Mouse (Mus musculus) MEL (cell line): ENCODE results near the gene Coch. TPM values are rescaled to one million over a fixed set of nuclear protein-coding genes. Genes with fewer than 3 reads are reported as not detected.

Experiments used
- DNase-seq: peaks from one replicate; pipeline ENCODE4 v3.0.0; 2011; ENCODE audit warnings: low read depth, low spot score
- H3K27ac ChIP-seq: 2 replicates; pipeline ENCODE4 v1.5.1; 2012; ENCODE audit warnings: low read depth, mild to moderate bottlenecking, control low read depth, low read length, moderate library complexity; ENCODE audit not compliant: control insufficient read depth
- H3K27me3 ChIP-seq, 2 experiments: fragments of 150-350 bp in 1 of 2; sonication (generic) in 1 of 2; 2 replicates each; pipeline ENCODE4 v1.6.1; 2012; ENCODE audit warnings: low read length in 2 of 2, mild to moderate bottlenecking in 2 of 2, improper control_type of control experiment in 1 of 2, moderate library complexity in 1 of 2; ENCODE audit not compliant: insufficient read depth in 2 of 2, control insufficient read depth in 1 of 2
- H3K36me3 ChIP-seq, 2 experiments: 2 replicates each; pipeline ENCODE4 v1.6.1; 2012 to 2014; ENCODE audit warnings: low read length in 2 of 2, improper control_type of control experiment in 1 of 2, inconsistent platforms in 1 of 2, mild to moderate bottlenecking in 1 of 2; ENCODE audit not compliant: insufficient read depth in 2 of 2, control insufficient read depth in 1 of 2
- H3K4me1 ChIP-seq, 2 experiments: fragments of 150-350 bp in 1 of 2; sonication (generic) in 1 of 2; 2 replicates each; pipeline ENCODE4 v1.6.1; 2012; ENCODE audit warnings: low read length in 2 of 2, improper control_type of control experiment in 1 of 2, mild to moderate bottlenecking in 1 of 2; ENCODE audit not compliant: insufficient read depth in 2 of 2, control insufficient read depth in 1 of 2
- H3K4me3 ChIP-seq, 2 experiments: fragments of 150-350 bp in 1 of 2; sonication (generic) in 1 of 2; 2 replicates each; pipeline ENCODE4 v1.5.1; 2012; ENCODE audit warnings: low read depth in 2 of 2, low read length in 2 of 2, mild to moderate bottlenecking in 2 of 2, moderate library complexity in 2 of 2, control low read depth in 1 of 2, improper control_type of control experiment in 1 of 2; ENCODE audit not compliant: control insufficient read depth in 1 of 2, insufficient read depth in 1 of 2
- H3K79me2 ChIP-seq: 2 replicates; pipeline ENCODE4 v1.6.1; 2012; ENCODE audit warnings: mild to moderate bottlenecking, low read length, moderate library complexity; ENCODE audit not compliant: control insufficient read depth, poor library complexity, insufficient read depth
- H3K9ac ChIP-seq: 2 replicates; pipeline ENCODE4 v1.6.1; 2012; ENCODE audit warnings: low read depth, mild to moderate bottlenecking, control low read depth, low read length, moderate library complexity; ENCODE audit not compliant: control insufficient read depth, poor library complexity, severe bottlenecking
- H3K9me3 ChIP-seq: fragments of 150-350 bp; sonication (generic); replicated peaks from 2 replicates; pipeline ENCODE4 v1.6.1; 2012; ENCODE audit warnings: mild to moderate bottlenecking, low read length, improper control_type of control experiment, moderate library complexity; ENCODE audit not compliant: insufficient read depth
- BHLHE40 ChIP-seq: IDR thresholded peaks from 2 replicates; pipeline ENCODE4 v1.6.1; 2012; ENCODE audit warnings: low read depth, mild to moderate bottlenecking, inconsistent platforms, low read length, improper control_type of control experiment, borderline replicate concordance
- CHD1 ChIP-seq: IDR thresholded peaks from 2 replicates; pipeline ENCODE4 v1.6.1; 2012; ENCODE audit warnings: low read depth, mild to moderate bottlenecking, inconsistent platforms, low read length, improper control_type of control experiment
- CHD2 ChIP-seq: IDR thresholded peaks from 2 replicates; pipeline ENCODE4 v1.6.1; 2011; ENCODE audit warnings: low read length, improper control_type of control experiment
- E2F4 ChIP-seq: IDR thresholded peaks from 2 replicates; pipeline ENCODE4 v1.6.1; 2011; ENCODE audit warnings: low read depth, low read length, improper control_type of control experiment, borderline replicate concordance
- EP300 ChIP-seq, 2 experiments: IDR thresholded peaks; 2 replicates each; pipeline ENCODE4 v1.6.1; 2011; ENCODE audit warnings: improper control_type of control experiment in 2 of 2, low read length in 2 of 2, low read depth in 1 of 2, mild to moderate bottlenecking in 1 of 2
- ETS1 ChIP-seq: IDR thresholded peaks from 2 replicates; pipeline ENCODE4 v1.6.1; 2012; ENCODE audit warnings: low read depth, mild to moderate bottlenecking, inconsistent platforms, low read length, improper control_type of control experiment, moderate library complexity
- GATA1 ChIP-seq: IDR thresholded peaks from 2 replicates; pipeline ENCODE4 v1.6.1; 2011; ENCODE audit warnings: low read depth, low read length, improper control_type of control experiment
- HCFC1 ChIP-seq: IDR thresholded peaks from 2 replicates; pipeline ENCODE4 v1.6.1; 2012; ENCODE audit warnings: low read depth, mild to moderate bottlenecking, inconsistent platforms, low read length, improper control_type of control experiment, moderate library complexity
- JUND ChIP-seq: IDR thresholded peaks from 2 replicates; pipeline ENCODE4 v1.6.1; 2011; ENCODE audit warnings: low read depth, mild to moderate bottlenecking, improper control_type of control experiment, low read length
- KAT2A ChIP-seq: conservative IDR thresholded peaks from 2 replicates; pipeline ENCODE4 v1.6.1; 2012; ENCODE audit warnings: low read depth, low read length, improper control_type of control experiment, inconsistent platforms
- MAFK ChIP-seq: IDR thresholded peaks from 2 replicates; pipeline ENCODE4 v1.6.1; 2011; ENCODE audit warnings: low read depth, mild to moderate bottlenecking, low read length, improper control_type of control experiment, borderline replicate concordance
- MAX ChIP-seq: IDR thresholded peaks from 2 replicates; pipeline ENCODE4 v1.6.1; 2011; ENCODE audit warnings: low read length, improper control_type of control experiment
- MYB ChIP-seq: IDR thresholded peaks from 2 replicates; pipeline ENCODE4 v1.6.1; 2011; ENCODE audit warnings: mild to moderate bottlenecking, low read depth, low read length, improper control_type of control experiment
- MYC ChIP-seq: IDR thresholded peaks from 2 replicates; pipeline ENCODE4 v1.6.1; 2011; ENCODE audit warnings: low read depth, mild to moderate bottlenecking, low read length, improper control_type of control experiment, moderate library complexity
- NELFE ChIP-seq: IDR thresholded peaks from 2 replicates; pipeline ENCODE4 v1.6.1; 2011; ENCODE audit warnings: low read depth, low read length, improper control_type of control experiment
- NRF1 ChIP-seq: IDR thresholded peaks from 2 replicates; pipeline ENCODE4 v1.6.1; 2014; ENCODE audit warnings: low read depth, mild to moderate bottlenecking, inconsistent platforms, low read length, improper control_type of control experiment, moderate library complexity; ENCODE audit not compliant: poor library complexity, insufficient read depth, severe bottlenecking
- POLR2A ChIP-seq, 2 experiments: IDR thresholded peaks; 2 replicates each; pipeline ENCODE4 v1.6.1; 2011 to 2012; ENCODE audit warnings: low read length in 2 of 2, mild to moderate bottlenecking in 2 of 2, control low read depth in 1 of 2, improper control_type of control experiment in 1 of 2, low read depth in 1 of 2, moderate library complexity in 1 of 2; ENCODE audit not compliant: control insufficient read depth in 1 of 2, insufficient read depth in 1 of 2, poor library complexity in 1 of 2
- POLR2AphosphoS2 ChIP-seq: IDR thresholded peaks from 2 replicates; pipeline ENCODE4 v1.6.1; 2011; ENCODE audit warnings: low read length, improper control_type of control experiment
- SMC3 ChIP-seq: IDR thresholded peaks from 2 replicates; pipeline ENCODE4 v1.6.1; 2011; ENCODE audit warnings: low read depth, low read length, improper control_type of control experiment
- TCF12 ChIP-seq: IDR thresholded peaks from 2 replicates; pipeline ENCODE4 v1.6.1; 2014; ENCODE audit warnings: low read depth, mild to moderate bottlenecking, inconsistent platforms, low read length, improper control_type of control experiment, moderate library complexity
- UBTF ChIP-seq: IDR thresholded peaks from 2 replicates; pipeline ENCODE4 v1.6.1; 2012; ENCODE audit warnings: low read depth, mild to moderate bottlenecking, inconsistent platforms, low read length, improper control_type of control experiment, moderate library complexity, borderline replicate concordance; ENCODE audit not compliant: insufficient read depth
- USF1 ChIP-seq: IDR thresholded peaks from 2 replicates; pipeline ENCODE4 v1.6.1; 2014; ENCODE audit warnings: low read depth, mild to moderate bottlenecking, inconsistent platforms, low read length, improper control_type of control experiment, moderate library complexity
- USF2 ChIP-seq, 2 experiments: IDR thresholded peaks; 2 replicates each; pipeline ENCODE4 v1.6.1; 2011 to 2012; ENCODE audit warnings: improper control_type of control experiment in 2 of 2, low read length in 2 of 2, borderline replicate concordance in 1 of 2, inconsistent platforms in 1 of 2, low read depth in 1 of 2, mild to moderate bottlenecking in 1 of 2; ENCODE audit not compliant: insufficient read depth in 1 of 2
- ZC3H11A ChIP-seq: IDR thresholded peaks from 2 replicates; pipeline ENCODE4 v1.6.1; 2012; ENCODE audit warnings: low read depth, mild to moderate bottlenecking, inconsistent platforms, low read length, improper control_type of control experiment
- ZKSCAN1 ChIP-seq: IDR thresholded peaks from 2 replicates; pipeline ENCODE4 v1.6.1; 2012; ENCODE audit warnings: low read depth, mild to moderate bottlenecking, inconsistent platforms, low read length, improper control_type of control experiment, moderate library complexity
- ZMIZ1 ChIP-seq: IDR thresholded peaks from 2 replicates; pipeline ENCODE4 v1.6.1; 2012; ENCODE audit warnings: low read depth, mild to moderate bottlenecking, inconsistent platforms, low read length, improper control_type of control experiment, moderate library complexity
- ZNF384 ChIP-seq: IDR thresholded peaks from 2 replicates; pipeline ENCODE4 v1.6.1; 2012; ENCODE audit warnings: low read depth, mild to moderate bottlenecking, inconsistent platforms, low read length, improper control_type of control experiment
- polyA plus RNA-seq, 2 experiments: library from polyadenylated mRNA; stranded (reverse) in 1 of 2; unstranded in 1 of 2; fragments of >175 nt in 1 of 2; fragments of >200 nt in 1 of 2; gene quantifications; 2 replicates each; pipeline versions ENCODE4 v1.2.1 to v1.2.4; 2012; ENCODE audit warnings: low replicate concordance in 2 of 2, low read depth in 1 of 2; ENCODE audit not compliant: insufficient read length in 2 of 2, insufficient read depth in 1 of 2, missing spikeins in 1 of 2
- total RNA-seq: library from RNA; depleted of rRNA; stranded (reverse); fragments of 300-350 nt; gene quantifications from 2 replicates; pipeline ENCODE4 v1.2.3, GENCODE M21; 2012

Coch gene
- total and polyA plus RNA-seq, 3 experiments = not detected

GRCm38 (mm10) chr12:51592888-51593228 is 283 bp upstream of the Coch start:
- no peak overlapping the region for H3K27ac ChIP-seq
- H3K9me3 ChIP-seq = no peaks in the 10 kb centered on the region
- H3K4me3 ChIP-seq = no peak overlapping the region
- DNase-seq = no peak
- no peak for TF ChIP-seq NRF1
- TF ChIP-seq E2F4 = no peak
- TF ChIP-seq MAX = no peak
- no peak for TF ChIP-seq CHD1
- TF ChIP-seq USF2 (IDR thresholded peaks at IDR 0.05; ENCODE audit: borderline replicate concordance in 1 of 2, insufficient read depth in 1 of 2, low read depth in 1 of 2, low read length in 2 of 2) = no peak
- no peak for TF ChIP-seq EP300 (IDR thresholded peaks at IDR 0.05; ENCODE audit: low read depth in 1 of 2, low read length in 2 of 2)
- TF ChIP-seq CHD2 = no peak
- TF ChIP-seq SMC3 = no peak
- TF ChIP-seq TCF12 = no peak
- no peak for TF ChIP-seq BHLHE40
- TF ChIP-seq ZMIZ1 = no peak
- no peak for TF ChIP-seq UBTF
- TF ChIP-seq GATA1 = no peak
- no peak for TF ChIP-seq ETS1
- TF ChIP-seq USF1 = no peak
- no peak for TF ChIP-seq POLR2AphosphoS2
- TF ChIP-seq MAFK = no peak
- TF ChIP-seq MYB = no peak
- H3K79me2 ChIP-seq = no peaks in the 10 kb centered on the region
- no peaks in the 10 kb centered on the region; a peak in 1 of 4 replicates for H3K27me3 ChIP-seq
- H3K9ac ChIP-seq = no peak overlapping the region
- no peaks in the 10 kb centered on the region for H3K36me3 ChIP-seq
- H3K4me1 ChIP-seq = no peaks in the 10 kb centered on the region

- TF ChIP-seq BHLHE40 = no peak
- TF ChIP-seq NELFE = no peak
- TF ChIP-seq HCFC1 = no peak
- no peak for TF ChIP-seq MYC
- TF ChIP-seq KAT2A = no peak
- TF ChIP-seq GATA1 = no peak
- TF ChIP-seq JUND = no peak
- no peak for TF ChIP-seq E2F4
- TF ChIP-seq POLR2AphosphoS2 = no peak
- TF ChIP-seq MAX = no peak
- no peak for TF ChIP-seq MAFK
- no peak for TF ChIP-seq USF1
- TF ChIP-seq ZC3H11A = no peak
- TF ChIP-seq POLR2A (IDR thresholded peaks at IDR 0.05; ENCODE audit: control insufficient read depth in 1 of 2, insufficient read depth in 1 of 2, low read depth in 1 of 2, low read length in 2 of 2, poor library complexity in 1 of 2) = no peak
- no peak for TF ChIP-seq ZKSCAN1
- TF ChIP-seq ZNF384 = no peak
- no peak for TF ChIP-seq SMC3
- TF ChIP-seq, all 39 proteins: peak for 0
- H3K79me2 ChIP-seq = no peaks in the 10 kb centered on the region
Measured at GRCm38 (mm10) chr12:51594030-51594470, 909 bp downstream of the Coch start.

More at GRCm38 (mm10) chr12:51594030-51594470, 909 bp downstream of the Coch start:
- H3K27me3 ChIP-seq = no peaks in the 10 kb centered on the region; a peak in 1 of 4 replicates
- H3K9ac ChIP-seq = no peak overlapping the region
- H3K27ac ChIP-seq = no peak overlapping the region
- H3K36me3 ChIP-seq = no peaks in the 10 kb centered on the region
- no peak overlapping the region for H3K4me3 ChIP-seq
- no peaks in the 10 kb centered on the region for H3K9me3 ChIP-seq
- no peak for DNase-seq
- no peaks in the 10 kb centered on the region for H3K4me1 ChIP-seq
